Mouse (Mus musculus): ENCODE measurements around the gene Tbc1d2b.

Gene Tbc1d2b

GRCm38 (mm10) chr9:90270193-90270943 lies at the start of gene Tbc1d2b:
TSS of gene Tbc1d2b (minus strand) at chr9:90270804.
- peak; percentile 65 to 73 for DNase-seq (ENCODE audit: low spot score in 2 of 2)

GRCm38 (mm10) chr9:90316300-90316699 lies 45.7 kb upstream of the Tbc1d2b start:
- DNase-seq (ENCODE audit: low spot score in 2 of 2), result no peak

GRCm38 (mm10) chr9:90315662-90316061 lies 45.1 kb upstream of the Tbc1d2b start:
- DNase-seq (ENCODE audit: low spot score in 2 of 2), result no peak

- no peak for DNase-seq (ENCODE audit: low spot score in 2 of 2)
Measured at GRCm38 (mm10) chr9:90304254-90304653, 33.6 kb upstream of the Tbc1d2b start.

GRCm38 (mm10) chr9:90303101-90303835 lies 32.7 kb upstream of the Tbc1d2b start:
- no peak for DNase-seq (ENCODE audit: low spot score in 2 of 2)

GRCm38 (mm10) chr9:90302670-90303069 lies 32.1 kb upstream of the Tbc1d2b start:
- DNase-seq (ENCODE audit: low spot score in 2 of 2), result no peak

GRCm38 (mm10) chr9:90301081-90301688 lies 30.6 kb upstream of the Tbc1d2b start:
- no peak for DNase-seq (ENCODE audit: low spot score in 2 of 2)

- no peak for DNase-seq (ENCODE audit: low spot score in 2 of 2)
Measured at GRCm38 (mm10) chr9:90297637-90298036, 27.0 kb upstream of the Tbc1d2b start.

- no peak for DNase-seq (ENCODE audit: low spot score in 2 of 2)
Measured at GRCm38 (mm10) chr9:90293641-90294398, 23.2 kb upstream of the Tbc1d2b start.

GRCm38 (mm10) chr9:90278397-90278796 lies 7.8 kb upstream of the Tbc1d2b start:
- DNase-seq (ENCODE audit: low spot score in 2 of 2), result no peak

- no peak for DNase-seq (ENCODE audit: low spot score in 2 of 2)
Measured at GRCm38 (mm10) chr9:90277884-90278283, 7.3 kb upstream of the Tbc1d2b start.

- no peak for DNase-seq (ENCODE audit: low spot score in 2 of 2)
Measured at GRCm38 (mm10) chr9:90276779-90277178, 6.2 kb upstream of the Tbc1d2b start.

GRCm38 (mm10) chr9:90275906-90276305 lies 5.3 kb upstream of the Tbc1d2b start:
- no peak for DNase-seq (ENCODE audit: low spot score in 2 of 2)

GRCm38 (mm10) chr9:90275500-90275899 lies 4.9 kb upstream of the Tbc1d2b start:
- no peak for DNase-seq (ENCODE audit: low spot score in 2 of 2)

- no peak for DNase-seq (ENCODE audit: low spot score in 2 of 2)
Measured at GRCm38 (mm10) chr9:90274516-90274915, 3.9 kb upstream of the Tbc1d2b start.

- no peak for DNase-seq (ENCODE audit: low spot score in 2 of 2)
Measured at GRCm38 (mm10) chr9:90272346-90272745, 1.7 kb upstream of the Tbc1d2b start.

GRCm38 (mm10) chr9:90271541-90272090 lies 1.0 kb upstream of the Tbc1d2b start:
- no peak for DNase-seq (ENCODE audit: low spot score in 2 of 2)

- no peak for DNase-seq (ENCODE audit: low spot score in 2 of 2)
Measured at GRCm38 (mm10) chr9:90270944-90271295, 316 bp upstream of the Tbc1d2b start.

- DNase-seq (ENCODE audit: low spot score in 2 of 2), result peak in 1 of 2 experiments; percentile 50
Measured at GRCm38 (mm10) chr9:90269011-90269681, 1.5 kb downstream of the Tbc1d2b start.

- peak in 1 of 2 experiments; percentile 4 for DNase-seq (ENCODE audit: low spot score in 2 of 2)
Measured at GRCm38 (mm10) chr9:90266926-90267325, 3.7 kb downstream of the Tbc1d2b start.

- no peak for DNase-seq (ENCODE audit: low spot score in 2 of 2)
Measured at GRCm38 (mm10) chr9:90266059-90266458, 4.5 kb downstream of the Tbc1d2b start.
